Mouse (Mus musculus): ENCODE data around the gene Tmem82. TPM values are rescaled to one million over a fixed set of nuclear protein-coding genes. Genes with fewer than 3 reads are reported as not detected.

Tmem82 gene
- 0.17 TPM in 2 replicates for polyA plus RNA-seq (2015; fragmentation: Nextera tagmentation; extraction: Ambion mirVana)

DNA sequence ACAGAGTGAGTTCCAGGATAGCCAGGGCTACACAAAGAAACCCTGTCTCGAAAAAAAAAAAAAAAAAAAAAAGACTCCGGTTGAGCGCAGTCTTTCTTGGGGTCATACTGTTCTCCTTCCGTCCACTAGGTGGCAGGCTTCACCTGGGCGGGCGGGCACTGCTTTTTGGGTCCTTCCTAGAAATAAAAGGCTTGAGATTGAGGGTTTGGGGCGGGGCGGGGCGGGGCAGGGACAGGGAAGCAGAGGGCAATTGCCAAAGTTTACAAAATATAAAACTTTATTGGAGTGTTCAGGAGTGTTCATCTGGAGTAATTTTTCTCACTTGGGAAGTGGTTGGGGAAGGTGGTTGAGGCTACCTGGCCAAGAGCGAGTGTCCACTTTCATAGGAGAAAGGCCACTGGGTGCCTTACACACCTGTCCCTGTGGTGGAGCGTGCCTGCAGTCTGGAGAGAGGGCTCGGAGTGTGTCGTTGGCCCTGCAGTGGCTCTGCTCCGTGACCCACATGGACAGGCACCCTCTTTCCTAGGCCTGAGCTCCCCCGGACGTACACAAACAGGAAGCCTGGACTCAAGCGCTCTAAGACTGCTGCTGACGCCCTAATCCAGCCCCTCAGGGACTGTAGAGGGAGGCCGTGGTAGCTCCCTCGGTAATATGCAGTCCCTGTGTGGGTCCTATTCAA lies at the start of gene Tmem82:
Gene Tmem82, minus strand, starts transcription at position 69 of the 679 bp plus-strand sequence.
- WGBS, result 28% methylated on average over 20 of the region's 20 CpGs
- H3K9me3 ChIP-seq, result no peaks in the 10 kb centered on the region
- H3K27ac ChIP-seq (replicated peaks), result no peak within 1 kb of the TSS
- no peak; the same call in 1 of the 2 replicates for ATAC-seq (replicated peaks)
- H3K4me2 ChIP-seq (replicated peaks), result peak within 1 kb of the TSS; percentile 36
- H3K27me3 ChIP-seq, result peaks cover 7% of the 10 kb centered on the region; the same call in 1 of the 2 replicates
- peaks cover 11% of the 10 kb centered on the region for H3K4me1 ChIP-seq
- 0 out of 2 replicates have a peak within 1 kb of the TSS, but pooled peaks have one; percentile 10 for H3K9ac ChIP-seq (replicated peaks)
- H3K36me3 ChIP-seq, result no peaks in the 10 kb centered on the region
- H3K4me3 ChIP-seq, result peak within 1 kb of the TSS; percentile 15

DNA sequence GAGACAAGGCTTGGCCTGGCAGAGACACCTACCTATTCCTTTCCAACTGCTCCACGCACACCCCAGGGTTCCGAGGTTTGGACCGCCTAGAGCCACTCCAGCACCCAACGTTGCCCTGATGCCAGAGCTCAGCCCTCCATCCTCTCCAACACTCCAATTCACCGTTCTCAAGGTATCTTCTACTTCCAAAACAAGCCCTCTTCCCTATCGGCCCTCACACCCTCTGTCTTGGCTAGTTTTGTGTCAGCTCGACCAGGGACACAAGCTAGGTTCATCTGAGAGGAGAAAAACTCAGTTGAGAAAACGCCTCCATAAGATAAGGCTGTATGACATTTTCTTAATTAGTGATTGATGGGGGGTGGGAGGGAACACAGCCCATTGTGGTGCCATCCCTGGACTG lies 46.4 kb upstream of the Tmem82 start, which contains the start of gene Plekhm2:
Gene Plekhm2, minus strand, starts transcription at position 101 of the 400 bp plus-strand sequence.
- Histone ChIP-seq H3K9ac (replicated peaks) (peak within 1 kb of the TSS; percentile 94), H3K4me1 (peaks cover 17% of the 10 kb centered on the region), H3K36me3 (no peaks in the 10 kb centered on the region; the same call in 1 of the 2 replicates), H3K27ac (replicated peaks) (peak within 1 kb of the TSS; percentile 74), H3K9me3 (no peaks in the 10 kb centered on the region), H3K4me3 (peak within 1 kb of the TSS; percentile 93), H3K27me3 (no peaks in the 10 kb centered on the region), H3K4me2 (replicated peaks) (peak within 1 kb of the TSS; percentile 69)
- ATAC-seq (replicated peaks), result peak; percentile 47; the same call in 1 of the 2 replicates
- WGBS, result 73% methylated on average over 8 of the region's 8 CpGs

DNA sequence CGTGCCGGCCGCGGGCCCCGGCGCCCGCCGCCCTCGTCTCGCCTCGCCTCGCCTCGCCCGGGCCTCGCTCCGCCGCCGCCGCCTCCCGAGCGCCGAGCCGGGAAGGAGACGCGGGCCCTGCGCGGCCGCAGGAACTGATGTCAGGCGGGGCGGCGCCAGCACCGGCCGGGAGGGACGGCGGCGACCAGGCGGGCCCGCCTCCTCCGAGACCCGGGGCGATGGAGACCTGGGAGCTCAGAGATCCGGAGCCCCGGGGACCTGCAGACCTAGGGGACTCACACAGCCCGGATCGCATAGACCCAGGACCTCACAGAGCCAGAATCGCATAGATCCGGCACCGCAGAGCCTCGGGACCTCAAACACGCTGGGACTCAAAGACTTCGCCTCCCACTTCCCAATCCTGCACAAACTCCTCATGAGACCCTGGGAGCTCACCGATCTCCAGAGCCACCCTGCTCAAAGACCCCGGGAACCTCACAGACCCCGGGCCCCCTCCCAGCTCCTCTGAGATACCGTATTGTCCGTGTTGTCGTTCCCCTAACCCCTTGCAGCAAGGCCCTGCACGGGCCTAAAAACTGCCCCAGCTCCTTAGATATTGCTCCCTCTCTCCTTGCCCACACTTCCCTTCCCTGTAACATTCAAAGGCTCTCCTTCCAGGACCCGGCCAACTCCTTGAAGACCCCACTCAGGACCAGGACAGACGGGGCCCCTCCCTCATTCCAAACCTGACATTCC lies 45.7 kb upstream of the Tmem82 start:
- under 1% methylated on average over 56 of the region's 60 CpGs for WGBS
- ATAC-seq (replicated peaks), result peak; percentile 92
- Histone ChIP-seq H3K9ac (replicated peaks) (peak overlapping the region; percentile 94), H3K9me3 (no peaks in the 10 kb centered on the region), H3K27ac (replicated peaks) (peak overlapping the region; percentile 74), H3K4me3 (peak overlapping the region; percentile 93), H3K27me3 (no peaks in the 10 kb centered on the region), H3K4me1 (peaks cover 17% of the 10 kb centered on the region), H3K36me3 (no peaks in the 10 kb centered on the region; the same call in 1 of the 2 replicates), H3K4me2 (replicated peaks) (peak overlapping the region; percentile 69)

DNA sequence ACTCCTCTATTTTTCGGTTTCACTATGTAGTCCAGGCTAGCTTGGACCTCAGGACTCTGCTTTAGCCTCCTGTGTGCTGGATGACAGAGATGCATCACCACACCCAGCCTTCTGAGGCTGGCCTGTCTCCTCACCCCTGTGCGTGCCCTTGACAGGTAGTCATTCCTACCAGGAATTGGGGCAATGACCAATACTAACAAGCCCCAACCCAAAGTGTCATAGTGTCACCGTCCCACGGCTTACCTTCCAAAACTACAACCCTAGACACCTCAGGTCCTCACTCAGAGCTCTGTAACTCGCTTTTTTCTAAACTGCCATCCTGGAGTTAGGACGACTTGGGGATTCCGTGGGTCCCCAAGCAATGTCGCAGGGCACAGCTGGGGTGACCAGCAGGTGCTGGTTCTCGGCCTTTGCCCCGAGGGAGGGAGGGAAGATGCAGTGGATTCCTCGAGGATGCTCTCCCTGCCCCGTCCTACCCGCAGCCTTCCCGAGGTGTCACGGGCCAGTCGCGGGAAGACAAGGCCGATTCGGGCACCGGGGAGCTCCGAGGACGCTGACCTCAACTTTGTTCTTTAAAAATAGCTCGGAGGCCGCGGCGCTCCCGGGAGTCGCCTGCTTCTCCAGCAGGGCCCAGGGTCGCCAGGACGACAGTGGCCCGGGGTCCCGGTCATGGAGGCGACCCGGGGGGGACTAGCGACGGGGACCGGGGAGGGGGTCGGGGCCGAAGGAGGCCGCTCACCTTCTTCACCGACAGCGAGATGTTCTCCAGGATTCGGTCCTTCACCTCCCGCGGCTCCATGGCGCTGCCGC lies 44.9 kb upstream of the Tmem82 start:
- 4% methylated on average over 46 of the region's 47 CpGs for WGBS
- no peaks in the 10 kb centered on the region for H3K27me3 ChIP-seq
- H3K36me3 ChIP-seq, result no peaks in the 10 kb centered on the region; the same call in 1 of the 2 replicates
- ATAC-seq (replicated peaks), result peak; percentile 33
- peak overlapping the region; percentile 69 for H3K4me2 ChIP-seq (replicated peaks)
- peak overlapping the region; percentile 93 for H3K4me3 ChIP-seq
- H3K9ac ChIP-seq (replicated peaks), result peak overlapping the region; percentile 94
- peaks cover 17% of the 10 kb centered on the region for H3K4me1 ChIP-seq
- peak overlapping the region; percentile 74 for H3K27ac ChIP-seq (replicated peaks)
- H3K9me3 ChIP-seq, result no peaks in the 10 kb centered on the region

DNA sequence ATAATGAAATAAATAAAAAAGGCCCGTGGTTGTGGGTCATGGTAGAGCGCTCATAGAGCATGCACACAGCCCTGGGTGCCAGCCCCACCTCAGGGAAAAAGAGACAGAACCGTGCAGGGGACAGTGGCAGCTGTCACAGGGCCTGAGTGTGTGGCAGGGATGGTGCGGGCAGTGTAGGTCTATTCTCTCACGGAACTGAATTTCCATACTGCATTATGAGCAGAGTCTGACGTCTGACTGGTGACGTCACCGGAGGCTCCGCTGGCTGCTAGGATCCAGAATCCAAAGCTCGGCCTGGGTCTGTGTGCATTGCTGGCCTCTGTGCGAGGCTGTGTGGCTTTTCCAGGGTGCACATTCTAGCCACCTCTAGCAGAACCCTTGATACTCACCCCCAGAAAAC lies 42.5 kb upstream of the Tmem82 start:
- Histone ChIP-seq H3K4me3 (no peak overlapping the region), H3K9ac (replicated peaks) (no peak overlapping the region), H3K27ac (replicated peaks) (no peak overlapping the region), H3K27me3 (no peaks in the 10 kb centered on the region), H3K4me1 (peaks cover 17% of the 10 kb centered on the region), H3K36me3 (no peaks in the 10 kb centered on the region; the same call in 1 of the 2 replicates), H3K9me3 (no peaks in the 10 kb centered on the region), H3K4me2 (replicated peaks) (no peak overlapping the region)
- 85% methylated on average over 11 of the region's 11 CpGs for WGBS
- no peak for ATAC-seq (replicated peaks)

DNA sequence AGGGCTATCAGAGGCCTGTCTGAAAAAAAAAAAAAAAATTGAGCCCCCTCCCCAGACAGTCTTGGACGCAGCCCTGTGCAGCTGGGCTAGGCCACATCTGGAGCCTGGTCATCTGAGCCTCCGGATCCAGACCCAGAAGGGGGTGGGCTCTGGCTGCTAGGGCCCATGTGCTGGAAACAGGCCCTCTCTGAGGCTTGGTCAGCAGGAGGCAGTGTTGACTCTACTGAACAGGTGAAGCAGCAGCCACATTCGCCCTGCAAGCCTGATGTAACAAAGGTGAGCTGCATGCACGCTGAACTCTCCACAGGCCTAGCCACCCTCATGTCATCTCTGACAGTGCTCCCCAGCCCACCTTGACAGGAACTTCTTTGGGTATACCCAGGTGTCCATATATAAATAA lies 41.3 kb upstream of the Tmem82 start:
- Histone ChIP-seq H3K4me3 (no peak overlapping the region), H3K36me3 (no peaks in the 10 kb centered on the region; the same call in 1 of the 2 replicates), H3K9me3 (no peaks in the 10 kb centered on the region), H3K27me3 (no peaks in the 10 kb centered on the region), H3K4me1 (peaks cover 13% of the 10 kb centered on the region), H3K4me2 (replicated peaks) (no peak overlapping the region), H3K9ac (replicated peaks) (no peak overlapping the region), H3K27ac (replicated peaks) (no peak overlapping the region)
- 72% methylated on average over 4 of the region's 4 CpGs for WGBS
- no peak for ATAC-seq (replicated peaks)

DNA sequence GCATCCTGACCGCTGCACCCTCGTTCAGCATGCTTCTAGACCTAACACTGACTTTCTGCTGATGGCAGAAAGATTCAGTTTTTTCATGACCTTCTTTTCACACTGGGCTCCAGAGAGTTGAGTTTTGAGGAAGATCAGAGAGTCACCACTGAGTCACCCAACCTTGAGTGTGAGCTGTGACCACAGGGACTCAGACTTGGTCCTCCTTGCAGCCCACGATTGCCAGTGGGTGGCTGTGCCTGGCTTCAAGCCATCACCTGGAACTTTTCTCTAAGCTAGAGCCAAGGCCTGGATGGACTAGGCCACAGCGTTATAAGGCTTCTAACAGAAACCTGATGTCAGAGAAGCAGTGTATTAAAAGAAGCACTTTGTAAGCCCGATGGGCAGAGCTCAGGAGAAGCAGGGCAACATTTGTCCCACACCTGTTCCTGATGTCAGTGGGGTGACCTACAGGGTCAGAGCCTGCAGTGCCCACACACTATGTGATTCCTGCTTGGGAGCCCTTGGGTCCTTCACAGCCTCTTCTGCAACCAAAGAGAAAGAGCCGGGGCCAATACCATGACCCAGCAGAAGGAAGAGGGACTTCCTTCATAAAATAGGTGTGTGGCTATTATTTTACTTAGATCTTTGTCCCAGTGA lies 40.5 kb upstream of the Tmem82 start:
- no peak for ATAC-seq (replicated peaks)
- no peak overlapping the region for H3K4me2 ChIP-seq (replicated peaks)
- H3K4me3 ChIP-seq, result no peak overlapping the region
- H3K9ac ChIP-seq (replicated peaks), result no peak overlapping the region
- H3K27ac ChIP-seq (replicated peaks), result no peak overlapping the region
- WGBS, result 93% methylated on average over 6 of the region's 6 CpGs
- H3K27me3 ChIP-seq, result no peaks in the 10 kb centered on the region
- H3K36me3 ChIP-seq, result no peaks in the 10 kb centered on the region; the same call in 1 of the 2 replicates
- no peaks in the 10 kb centered on the region for H3K9me3 ChIP-seq
- H3K4me1 ChIP-seq, result peaks cover 8% of the 10 kb centered on the region

DNA sequence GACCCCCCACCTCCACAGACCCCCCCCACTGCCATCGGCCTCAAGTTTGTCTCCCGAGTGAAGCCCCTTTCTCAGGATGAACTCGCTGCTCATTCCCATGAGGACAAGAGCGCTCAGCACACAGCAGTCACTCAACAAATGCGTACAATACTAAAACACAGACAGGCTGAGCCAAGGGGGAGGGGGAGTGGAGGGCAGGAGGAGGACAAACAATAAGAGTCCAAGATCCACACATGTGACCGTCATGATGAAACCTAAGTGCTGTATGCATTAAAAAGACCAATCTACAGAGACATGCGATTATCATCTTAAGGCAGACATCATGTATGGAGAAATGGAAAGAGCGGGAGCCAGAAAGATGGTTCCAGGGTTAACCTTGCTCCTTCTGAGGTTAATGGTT lies 38.5 kb upstream of the Tmem82 start:
- no peaks in the 10 kb centered on the region for H3K9me3 ChIP-seq
- ATAC-seq (replicated peaks), result no peak
- H3K27ac ChIP-seq (replicated peaks), result no peak overlapping the region
- no peak overlapping the region for H3K4me3 ChIP-seq
- H3K4me2 ChIP-seq (replicated peaks), result no peak overlapping the region
- 84% methylated on average over 8 of the region's 8 CpGs for WGBS
- H3K27me3 ChIP-seq, result no peaks in the 10 kb centered on the region
- H3K9ac ChIP-seq (replicated peaks), result no peak overlapping the region
- peaks cover 10% of the 10 kb centered on the region; the same call in 1 of the 2 replicates for H3K36me3 ChIP-seq
- no peaks in the 10 kb centered on the region for H3K4me1 ChIP-seq

DNA sequence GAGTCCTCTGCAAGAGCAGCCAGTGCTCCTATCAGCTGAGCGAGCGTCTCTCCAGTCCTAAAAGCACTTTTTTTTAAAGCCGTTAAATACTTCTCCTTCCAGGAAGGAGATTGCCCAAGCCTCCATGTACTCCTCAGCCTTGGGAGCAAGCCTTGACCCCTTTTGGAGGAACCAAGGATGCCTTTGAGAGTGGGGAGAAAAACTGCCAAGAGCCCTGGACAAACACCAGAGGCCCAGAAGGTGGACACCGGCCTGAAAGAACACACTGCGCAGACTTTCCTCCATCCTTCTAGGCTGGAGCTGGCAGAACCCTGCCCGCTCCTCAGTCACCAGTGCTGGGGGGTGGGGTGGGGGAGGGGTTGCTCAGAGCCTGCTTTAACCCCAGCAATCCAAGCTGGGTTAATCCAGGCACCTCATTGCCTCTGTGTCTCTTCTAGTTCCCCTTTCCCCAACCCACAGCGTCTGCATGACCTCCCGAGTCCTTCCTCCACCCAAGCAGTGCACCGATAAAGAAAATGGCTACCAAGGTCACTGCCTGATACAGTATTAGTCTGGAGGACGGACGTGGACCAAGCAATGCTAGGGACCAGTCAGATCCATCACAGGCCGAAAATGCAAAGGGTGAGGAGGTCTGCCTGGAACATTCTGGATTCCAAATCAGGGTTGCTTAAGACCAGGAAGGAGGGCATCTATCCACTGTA lies 37.6 kb upstream of the Tmem82 start:
- Histone ChIP-seq H3K4me1 (no peaks in the 10 kb centered on the region), H3K4me2 (replicated peaks) (no peak overlapping the region), H3K27me3 (no peaks in the 10 kb centered on the region), H3K9me3 (no peaks in the 10 kb centered on the region), H3K27ac (replicated peaks) (no peak overlapping the region), H3K36me3 (peaks cover 10% of the 10 kb centered on the region; the same call in 1 of the 2 replicates), H3K4me3 (no peak overlapping the region), H3K9ac (replicated peaks) (no peak overlapping the region)
- WGBS, result 87% methylated on average over 12 of the region's 12 CpGs
- no peak for ATAC-seq (replicated peaks)

DNA sequence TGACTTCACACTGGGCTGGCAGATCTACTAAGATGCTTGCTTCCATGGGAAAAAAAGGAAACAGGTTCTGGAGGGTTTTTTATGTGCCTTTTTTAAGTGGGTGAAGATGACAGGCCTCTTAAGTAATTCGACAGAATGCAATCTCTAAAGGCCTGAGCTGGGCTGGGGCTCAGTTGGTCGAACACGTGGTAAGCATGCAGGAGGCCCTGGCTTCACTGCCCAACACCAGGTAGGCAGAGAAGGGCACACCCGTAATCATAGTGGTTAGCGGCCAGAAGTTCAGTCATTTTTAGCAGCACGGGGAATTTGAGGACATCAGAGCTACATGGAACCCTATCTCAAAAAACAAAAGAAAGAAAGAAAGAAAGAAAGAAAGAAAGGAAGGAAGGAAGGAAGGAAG lies 36.1 kb upstream of the Tmem82 start:
- WGBS, result 95% methylated on average over 6 of the region's 6 CpGs
- Histone ChIP-seq H3K4me3 (no peak overlapping the region), H3K4me2 (replicated peaks) (no peak overlapping the region), H3K36me3 (peaks cover 10% of the 10 kb centered on the region; the same call in 1 of the 2 replicates), H3K4me1 (peaks cover 2% of the 10 kb centered on the region), H3K27ac (replicated peaks) (no peak overlapping the region), H3K9ac (replicated peaks) (no peak overlapping the region), H3K9me3 (no peaks in the 10 kb centered on the region), H3K27me3 (no peaks in the 10 kb centered on the region)
- ATAC-seq (replicated peaks), result no peak

DNA sequence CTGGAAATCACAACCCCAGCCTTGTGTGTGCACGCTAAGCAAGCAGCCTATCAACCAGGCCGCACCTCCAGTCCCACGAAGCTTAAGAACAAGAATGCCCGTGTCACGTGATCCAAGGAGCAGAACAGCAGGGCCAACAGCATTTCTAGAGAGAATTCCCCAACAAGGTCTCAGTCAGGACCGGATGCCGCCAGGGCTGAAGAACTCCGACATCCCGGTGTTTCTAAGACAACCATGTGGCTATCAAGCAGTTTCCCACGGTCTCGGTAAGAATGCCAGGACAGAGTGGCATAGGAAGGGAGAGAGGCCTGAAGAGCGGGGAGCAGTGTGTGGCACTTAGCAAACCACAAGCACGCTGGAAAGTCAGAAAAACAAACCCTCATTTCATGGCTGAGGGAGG lies 35.4 kb upstream of the Tmem82 start:
- H3K4me2 ChIP-seq (replicated peaks), result no peak overlapping the region
- no peaks in the 10 kb centered on the region for H3K9me3 ChIP-seq
- H3K36me3 ChIP-seq, result peaks cover 10% of the 10 kb centered on the region; the same call in 1 of the 2 replicates
- no peak overlapping the region for H3K4me3 ChIP-seq
- H3K4me1 ChIP-seq, result peaks cover 9% of the 10 kb centered on the region
- no peak overlapping the region for H3K9ac ChIP-seq (replicated peaks)
- ATAC-seq (replicated peaks), result no peak
- no peak overlapping the region for H3K27ac ChIP-seq (replicated peaks)
- 87% methylated on average over 13 of the region's 13 CpGs for WGBS
- H3K27me3 ChIP-seq, result no peaks in the 10 kb centered on the region
